Mouse (Mus musculus) cerebellum, adult 2 months (tissue): Measurements from ENCODE around the gene Dirc2.

Source experiments
- CTCF ChIP-seq: fragments of 200-500 bp; IDR thresholded peaks from 2 replicates; pipeline ENCODE4 v1.5.1; 2011; ENCODE audit warnings: low read depth, mild to moderate bottlenecking, control low read depth, low read length, moderate library complexity, borderline replicate concordance; ENCODE audit not compliant: insufficient read depth
- POLR2A ChIP-seq: fragments of 200-500 bp; IDR thresholded peaks from 2 replicates; pipeline ENCODE4 v1.6.1; 2011; ENCODE audit warnings: low read length, control low read depth, borderline replicate concordance; ENCODE audit not compliant: insufficient read depth

- TF ChIP-seq CTCF (no peak), POLR2A (no peak)
Observed at GRCm38 (mm10) chr16:35759401-35759800, 9.8 kb downstream of the Dirc2 start.
